Mouse (Mus musculus): Measurements from ENCODE around the gene Frmpd4.
A peak's percentile ranks its signal among the peaks of the same experiment; 100 is the strongest.

GRCm38 (mm10) chrX:167817363-167817762, 759.7 kb downstream of the Frmpd4 start:
- TF ChIP-seq CTCF (IDR thresholded peaks at IDR 0.05; ENCODE audit: insufficient read depth, low read length) (peak; percentile 41; the same call in 1 of the 2 replicates), POLR2A (IDR thresholded peaks at IDR 0.05; ENCODE audit: borderline replicate concordance, extremely low read depth, low read depth, low read length) (no peak)

All from lung, adult 2 months (tissue).